Mouse (Mus musculus): ENCODE results near the gene Ubqln4.
"Not testable (repeated sequence)": the region's sequence is repeated elsewhere in the genome, so short reads cannot be mapped to it uniquely, and the experiment has no call there.

The Ubqln4 gene

GRCm38 (mm10) chr3:88553880-88554586, 475 bp downstream of the Ubqln4 start:
- in situ Hi-C loops (cut with MboI; ENCODE audit: low pct_unique_long_range_greater_than_20kb in 1 of 2, low sequenced_read_pairs in 2 of 2, unreplicated experiment in 1 of 2): no loop called here

- in situ Hi-C loops (cut with MboI; ENCODE audit: low pct_unique_long_range_greater_than_20kb in 1 of 2, low sequenced_read_pairs in 2 of 2, unreplicated experiment in 1 of 2): no loop called here
Measured at GRCm38 (mm10) chr3:88555069-88555605, 1.6 kb downstream of the Ubqln4 start.

DNA sequence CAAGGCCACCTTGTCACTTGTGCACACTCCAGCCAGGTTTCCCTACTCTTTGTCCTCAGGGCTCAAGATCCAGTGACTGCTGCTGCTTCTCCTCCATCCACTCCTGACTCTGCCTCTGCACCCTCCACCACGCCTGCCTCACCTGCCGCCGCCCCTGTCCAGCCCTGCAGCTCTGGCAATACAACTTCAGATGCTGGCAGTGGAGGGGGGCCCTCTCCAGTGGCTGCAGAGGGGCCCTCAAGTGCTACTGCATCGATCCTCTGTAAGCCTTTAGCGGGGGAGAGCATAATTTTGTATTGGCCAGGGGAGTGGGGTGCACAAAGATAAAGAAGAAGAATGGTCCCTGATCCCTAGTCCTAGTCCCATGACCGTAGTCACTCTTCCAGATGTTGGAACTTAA, 2.2 kb downstream of the Ubqln4 start:
- in situ Hi-C loops (cut with MboI; ENCODE audit: low pct_unique_long_range_greater_than_20kb in 1 of 2, low sequenced_read_pairs in 2 of 2, unreplicated experiment in 1 of 2): no loop called here

DNA sequence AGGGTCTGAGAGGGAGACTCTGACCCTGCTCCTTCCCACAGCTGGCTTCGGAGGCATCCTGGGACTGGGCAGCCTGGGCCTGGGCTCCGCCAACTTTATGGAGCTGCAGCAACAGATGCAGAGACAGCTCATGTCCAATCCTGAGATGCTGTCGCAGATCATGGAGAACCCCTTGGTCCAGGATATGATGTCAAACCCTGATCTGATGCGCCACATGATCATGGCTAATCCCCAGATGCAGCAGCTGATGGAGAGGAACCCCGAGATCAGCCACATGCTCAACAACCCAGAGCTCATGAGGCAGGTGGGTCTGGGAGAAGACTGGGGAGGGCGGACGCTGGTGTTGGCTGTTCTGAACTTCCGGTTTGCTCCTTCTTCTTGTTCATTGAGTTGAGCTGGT, 3.1 kb downstream of the Ubqln4 start:
- in situ Hi-C loops (cut with MboI; ENCODE audit: low pct_unique_long_range_greater_than_20kb in 1 of 2, low sequenced_read_pairs in 2 of 2, unreplicated experiment in 1 of 2): no loop called here

DNA sequence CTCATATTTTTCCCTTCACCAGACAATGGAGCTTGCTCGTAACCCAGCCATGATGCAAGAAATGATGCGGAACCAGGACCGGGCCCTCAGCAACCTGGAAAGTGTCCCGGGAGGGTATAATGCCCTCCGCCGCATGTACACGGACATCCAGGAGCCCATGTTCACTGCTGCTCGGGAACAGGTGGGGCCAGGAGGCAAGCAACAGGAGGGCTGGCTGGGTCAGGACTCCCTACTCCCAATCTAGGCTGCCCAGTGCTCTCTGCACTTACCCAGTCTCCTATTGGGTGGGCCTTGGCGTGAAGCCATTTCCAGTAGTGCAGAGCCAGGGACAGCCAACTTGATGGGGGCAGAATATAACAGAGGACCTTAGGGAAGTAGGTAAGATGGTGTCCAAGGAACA, 6.0 kb downstream of the Ubqln4 start:
- in situ Hi-C loops (cut with MboI; ENCODE audit: low pct_unique_long_range_greater_than_20kb in 1 of 2, low sequenced_read_pairs in 2 of 2, unreplicated experiment in 1 of 2): no loop called here

DNA sequence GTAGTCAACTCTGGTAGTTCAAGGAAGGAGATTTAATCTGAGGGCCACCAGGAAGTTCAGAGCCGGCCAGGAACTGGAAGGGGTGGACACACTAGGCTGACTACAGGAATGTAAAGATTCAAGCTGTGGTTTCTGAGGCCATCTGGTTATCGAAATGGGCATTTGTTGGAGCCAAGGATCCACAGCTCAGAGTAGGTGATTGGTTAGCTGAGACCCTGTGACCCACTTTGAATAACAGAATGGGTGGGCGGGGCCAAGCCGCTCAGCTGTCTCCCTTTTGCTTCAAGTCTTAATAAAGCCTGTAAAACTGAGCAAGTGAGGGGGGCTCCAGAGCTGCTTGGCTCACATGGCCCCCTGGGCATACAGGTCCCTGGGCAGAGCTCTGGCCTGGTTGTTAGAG, 8.4 kb downstream of the Ubqln4 start:
- in situ Hi-C loops (cut with MboI; ENCODE audit: low pct_unique_long_range_greater_than_20kb in 1 of 2, low sequenced_read_pairs in 2 of 2, unreplicated experiment in 1 of 2): no loop called here

DNA sequence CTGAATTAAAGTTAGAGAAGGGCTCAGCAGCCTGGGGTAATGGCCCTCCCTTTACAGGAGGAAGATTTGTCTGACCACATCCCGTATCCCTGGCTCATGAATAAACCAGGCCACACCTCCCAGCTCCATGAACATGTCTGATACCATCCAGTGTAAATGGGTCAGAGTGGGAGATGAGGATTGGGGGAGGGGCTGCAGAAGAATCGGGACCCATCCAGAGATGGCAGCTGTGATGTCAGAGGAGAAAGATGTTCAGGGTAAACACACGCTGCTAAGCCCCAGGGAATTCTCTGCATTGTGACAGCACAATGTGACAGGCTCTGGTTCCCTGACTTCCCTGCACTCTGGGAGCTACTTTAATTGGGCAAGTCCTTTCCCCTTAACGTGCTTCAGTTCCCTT, 9.9 kb downstream of the Ubqln4 start:
- in situ Hi-C loops (cut with MboI; ENCODE audit: low pct_unique_long_range_greater_than_20kb in 1 of 2, low sequenced_read_pairs in 2 of 2, unreplicated experiment in 1 of 2): no loop called here

GRCm38 (mm10) chr3:88563966-88564365, 10.4 kb downstream of the Ubqln4 start:
- in situ Hi-C loops (cut with MboI; ENCODE audit: low pct_unique_long_range_greater_than_20kb in 1 of 2, low sequenced_read_pairs in 2 of 2, unreplicated experiment in 1 of 2): no loop called here

DNA sequence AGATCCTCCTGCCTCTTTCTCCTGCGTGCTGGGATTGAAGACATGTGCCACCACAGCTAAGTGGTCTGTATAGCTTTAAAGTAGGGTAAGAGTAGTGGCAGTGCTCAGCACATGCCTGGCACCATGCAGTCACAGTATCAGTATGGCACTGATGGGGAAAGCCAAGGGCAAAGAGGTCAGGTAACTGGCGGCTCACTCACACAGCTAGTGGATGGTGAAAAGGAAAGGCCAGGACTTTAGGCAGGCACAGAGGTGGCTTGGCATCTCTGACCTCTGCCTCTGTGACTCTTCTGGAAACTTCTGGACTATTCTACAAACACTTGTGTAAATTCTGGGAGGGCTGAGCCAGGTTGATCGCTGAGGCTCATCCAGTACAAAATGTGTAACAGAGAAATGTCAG, 12.6 kb downstream of the Ubqln4 start:
- in situ Hi-C loops (cut with MboI; ENCODE audit: low pct_unique_long_range_greater_than_20kb in 1 of 2, low sequenced_read_pairs in 2 of 2, unreplicated experiment in 1 of 2): no loop called here

DNA sequence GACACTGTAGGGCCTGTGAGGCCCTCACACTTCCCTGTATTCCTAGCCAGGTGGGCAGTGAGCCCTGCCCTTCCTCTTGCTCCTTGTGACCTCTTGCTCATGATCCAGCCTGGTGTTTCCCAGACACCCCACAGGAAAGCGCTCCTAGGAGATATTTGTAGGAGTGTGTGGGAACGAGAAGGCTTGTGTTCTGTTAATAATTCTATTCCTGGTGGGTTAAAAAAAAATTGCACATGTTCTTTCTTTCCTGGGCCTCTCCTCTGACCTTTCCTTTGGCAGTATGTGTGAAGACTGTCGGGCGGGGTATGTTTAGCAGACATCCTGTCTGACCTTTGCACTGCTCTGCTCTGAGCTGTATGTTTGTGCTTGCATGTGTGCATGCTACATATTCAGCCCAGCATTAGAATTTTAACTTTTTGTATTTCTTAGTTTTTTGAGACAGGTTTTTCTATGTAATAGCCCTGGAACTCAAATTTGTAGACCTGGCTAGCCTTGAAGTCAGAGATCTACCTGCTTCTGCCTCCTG, 13.0 kb downstream of the Ubqln4 start:
- in situ Hi-C loops (cut with MboI; ENCODE audit: low pct_unique_long_range_greater_than_20kb in 1 of 2, low sequenced_read_pairs in 2 of 2, unreplicated experiment in 1 of 2): no loop called here

GRCm38 (mm10) chr3:88567892-88568291, 14.3 kb downstream of the Ubqln4 start:
- in situ Hi-C loops (cut with MboI; ENCODE audit: low pct_unique_long_range_greater_than_20kb in 1 of 2, low sequenced_read_pairs in 2 of 2, unreplicated experiment in 1 of 2): no loop called here

GRCm38 (mm10) chr3:88568615-88569014, 15.1 kb downstream of the Ubqln4 start:
- in situ Hi-C loops (cut with MboI; ENCODE audit: low pct_unique_long_range_greater_than_20kb in 1 of 2, low sequenced_read_pairs in 2 of 2, unreplicated experiment in 1 of 2): no loop called here

- in situ Hi-C loops (cut with MboI; ENCODE audit: low pct_unique_long_range_greater_than_20kb in 1 of 2, low sequenced_read_pairs in 2 of 2, unreplicated experiment in 1 of 2): no loop called here
Measured at GRCm38 (mm10) chr3:88569093-88569492, 15.5 kb downstream of the Ubqln4 start.

- in situ Hi-C loops (cut with MboI; ENCODE audit: low pct_unique_long_range_greater_than_20kb in 1 of 2, low sequenced_read_pairs in 2 of 2, unreplicated experiment in 1 of 2): no loop called here
Measured at GRCm38 (mm10) chr3:88569694-88570093, 16.1 kb downstream of the Ubqln4 start.

DNA sequence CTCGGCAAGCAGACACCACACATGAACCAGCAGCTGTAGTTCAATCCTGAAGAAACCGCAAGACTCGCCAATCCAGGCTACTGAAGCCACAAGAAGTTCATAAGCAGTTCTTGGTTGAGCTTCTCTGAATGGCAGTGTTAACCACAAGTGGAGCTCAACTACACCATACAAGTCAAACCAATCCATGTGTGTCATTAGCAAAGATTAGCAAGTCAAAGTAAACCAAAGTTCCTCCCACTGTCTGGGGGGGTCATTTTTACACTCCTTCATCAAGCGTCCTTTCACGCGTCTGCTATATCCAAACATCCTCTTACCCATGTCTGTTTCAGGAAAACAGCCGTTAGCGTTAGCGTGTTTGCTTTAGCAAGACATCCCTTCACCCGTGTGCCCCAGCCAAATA, 16.8 kb downstream of the Ubqln4 start:
- in situ Hi-C loops (cut with MboI; ENCODE audit: low pct_unique_long_range_greater_than_20kb in 1 of 2, low sequenced_read_pairs in 2 of 2, unreplicated experiment in 1 of 2): no loop called here

DNA sequence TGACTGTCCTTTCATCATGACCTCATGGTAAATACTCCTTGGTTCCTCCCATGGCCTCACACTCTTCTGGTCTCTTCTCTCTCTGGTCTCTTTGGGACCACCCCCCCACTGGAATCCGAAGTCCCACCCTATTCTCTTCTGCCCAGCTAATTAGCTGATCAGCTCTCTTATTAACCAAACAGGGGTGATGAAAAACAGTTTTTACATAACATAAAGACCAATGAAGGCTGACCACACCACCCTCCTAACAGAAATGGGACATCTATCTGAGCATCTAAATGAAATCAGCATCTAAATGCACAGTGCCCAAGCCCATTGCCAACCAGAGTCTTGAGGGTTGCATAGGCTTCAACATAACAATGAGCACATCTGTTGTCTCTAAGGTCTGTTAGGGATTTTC, 18.3 kb downstream of the Ubqln4 start:
- in situ Hi-C loops (cut with MboI; ENCODE audit: low pct_unique_long_range_greater_than_20kb in 1 of 2, low sequenced_read_pairs in 2 of 2, unreplicated experiment in 1 of 2): no loop called here

GRCm38 (mm10) chr3:88572835-88573234, 19.3 kb downstream of the Ubqln4 start:
- in situ Hi-C loops (cut with MboI; ENCODE audit: low pct_unique_long_range_greater_than_20kb in 1 of 2, low sequenced_read_pairs in 2 of 2, unreplicated experiment in 1 of 2): no loop called here

- in situ Hi-C loops (cut with MboI; ENCODE audit: low pct_unique_long_range_greater_than_20kb in 1 of 2, low sequenced_read_pairs in 2 of 2, unreplicated experiment in 1 of 2): no loop called here
Measured at GRCm38 (mm10) chr3:88573810-88574209, 20.3 kb downstream of the Ubqln4 start.

DNA sequence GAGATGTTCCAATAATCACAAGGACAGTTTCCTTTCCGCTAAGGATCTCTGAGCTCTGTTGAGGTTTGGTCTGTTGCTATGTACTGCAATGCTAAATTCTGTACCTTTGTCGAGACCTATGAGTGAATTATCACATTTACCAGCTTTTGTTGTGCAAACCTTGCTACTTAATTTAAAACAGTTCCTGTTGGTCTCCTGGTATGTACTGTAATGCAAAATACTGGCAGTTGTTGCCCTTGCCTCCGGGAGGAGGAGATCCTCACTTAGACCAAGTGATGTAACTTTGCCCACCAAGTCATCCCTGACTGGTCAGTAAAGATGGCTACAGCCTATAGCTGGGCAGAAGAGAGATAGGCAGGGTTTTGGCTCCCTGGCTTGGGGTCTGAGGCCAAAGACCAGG, 22.0 kb downstream of the Ubqln4 start, which contains the start of gene Ssr2:
Ssr2 (plus strand) TSS at position 337 of the 400 bp plus-strand sequence.
- in situ Hi-C loops (cut with MboI; ENCODE audit: low pct_unique_long_range_greater_than_20kb in 1 of 2, low sequenced_read_pairs in 2 of 2, unreplicated experiment in 1 of 2): no loop called here

DNA sequence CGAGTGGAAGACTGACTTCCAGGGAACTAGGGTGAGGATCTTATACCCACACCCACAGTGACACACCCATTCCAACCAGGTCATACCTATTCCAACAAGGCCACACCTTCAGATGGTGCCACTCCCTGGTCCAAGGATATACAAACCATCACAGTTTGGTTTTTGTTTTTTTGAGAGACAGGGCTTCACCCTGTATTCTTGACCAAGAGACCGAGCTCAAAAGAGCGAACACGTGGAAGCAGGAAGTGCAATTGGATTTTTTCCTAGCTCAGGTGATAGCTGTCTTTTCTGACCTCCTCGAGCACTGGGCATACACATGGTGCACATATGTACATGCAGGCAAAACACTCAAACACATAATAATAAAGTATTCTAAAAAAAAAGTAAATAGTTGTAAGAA, 24.3 kb downstream of the Ubqln4 start:
- in situ Hi-C loops (cut with MboI; ENCODE audit: low pct_unique_long_range_greater_than_20kb in 1 of 2, low sequenced_read_pairs in 2 of 2, unreplicated experiment in 1 of 2): not testable (repeated sequence)
